Mouse (Mus musculus) T-helper 2 cell (primary cell): ENCODE results near the gene Cap2.

Experiments used
- in situ Hi-C: fragments of 300-600 bp; cut with MboI, MseI; formaldehyde crosslinking; loops from one replicate; pipeline ENCODE4 v1.15.1; 2025; ENCODE audit warnings: high pct_unique_total_duplicates

Gene Cap2

GRCm38 (mm10) chr13:46525295-46526255, 23.9 kb downstream of the Cap2 start:
- in situ Hi-C loops: no loop called here

- in situ Hi-C loops: no loop called here
Measured at GRCm38 (mm10) chr13:46526645-46527044, 25.0 kb downstream of the Cap2 start.

GRCm38 (mm10) chr13:46527340-46527739, 25.7 kb downstream of the Cap2 start:
- in situ Hi-C loops: no loop called here

GRCm38 (mm10) chr13:46529037-46529436, 27.4 kb downstream of the Cap2 start:
- in situ Hi-C loops: no loop called here

- in situ Hi-C loops: loop anchor here (5.0 kb wide), 1 partner anchor 82 kb away; no protein-coding TSS in a partner anchor
Measured at GRCm38 (mm10) chr13:46530546-46530945, 28.9 kb downstream of the Cap2 start.

- in situ Hi-C loops: loop anchor here (5.0 kb wide), 1 partner anchor 81 kb away; no protein-coding TSS in a partner anchor
Measured at GRCm38 (mm10) chr13:46531676-46532075, 30.0 kb downstream of the Cap2 start.

GRCm38 (mm10) chr13:46532276-46532675, 30.6 kb downstream of the Cap2 start:
- in situ Hi-C loops: loop anchor here (5.0 kb wide), 1 partner anchor 80 kb away; no protein-coding TSS in a partner anchor

GRCm38 (mm10) chr13:46533342-46534129, 31.9 kb downstream of the Cap2 start:
- in situ Hi-C loops: loop anchor here (5.0 kb wide), 1 partner anchor 79 kb away; no protein-coding TSS in a partner anchor

GRCm38 (mm10) chr13:46534171-46534968, 32.7 kb downstream of the Cap2 start:
- in situ Hi-C loops: loop anchor here (5.0 kb wide), 1 partner anchor 78 kb away; no protein-coding TSS in a partner anchor

- in situ Hi-C loops: loop anchor here (5.0 kb wide), 1 partner anchor 77 kb away; no protein-coding TSS in a partner anchor
Measured at GRCm38 (mm10) chr13:46534969-46535785, 33.5 kb downstream of the Cap2 start.

- in situ Hi-C loops: no loop called here
Measured at GRCm38 (mm10) chr13:46539284-46539683, 37.6 kb downstream of the Cap2 start.

GRCm38 (mm10) chr13:46540943-46541342, 39.3 kb downstream of the Cap2 start:
- in situ Hi-C loops: no loop called here

- in situ Hi-C loops: no loop called here
Measured at GRCm38 (mm10) chr13:46542782-46543181, 41.1 kb downstream of the Cap2 start.

GRCm38 (mm10) chr13:46544608-46545007, 43.0 kb downstream of the Cap2 start:
- in situ Hi-C loops: no loop called here

- in situ Hi-C loops: no loop called here
Measured at GRCm38 (mm10) chr13:46545081-46545480, 43.4 kb downstream of the Cap2 start.

GRCm38 (mm10) chr13:46546846-46547245, 45.2 kb downstream of the Cap2 start:
- in situ Hi-C loops: no loop called here

- in situ Hi-C loops: no loop called here
Measured at GRCm38 (mm10) chr13:46547253-46547652, 45.6 kb downstream of the Cap2 start.

- in situ Hi-C loops: no loop called here
Measured at GRCm38 (mm10) chr13:46548132-46548531, 46.5 kb downstream of the Cap2 start.

GRCm38 (mm10) chr13:46548600-46549179, 47.0 kb downstream of the Cap2 start:
- in situ Hi-C loops: no loop called here

- in situ Hi-C loops: no loop called here
Measured at GRCm38 (mm10) chr13:46550627-46551026, 49.0 kb downstream of the Cap2 start.
